Mouse (Mus musculus): ENCODE measurements at regions not wholly inside any gene's neighbourhood (a gene's known extent, or its start where the extent isn't known, plus 50 kb on each side); places are given as distances from the start of the nearest gene placed in this dataset.
"Not testable (repeated sequence)": the region's sequence is repeated elsewhere in the genome, so short reads cannot be mapped to it uniquely, and the experiment has no call there.

DNA sequence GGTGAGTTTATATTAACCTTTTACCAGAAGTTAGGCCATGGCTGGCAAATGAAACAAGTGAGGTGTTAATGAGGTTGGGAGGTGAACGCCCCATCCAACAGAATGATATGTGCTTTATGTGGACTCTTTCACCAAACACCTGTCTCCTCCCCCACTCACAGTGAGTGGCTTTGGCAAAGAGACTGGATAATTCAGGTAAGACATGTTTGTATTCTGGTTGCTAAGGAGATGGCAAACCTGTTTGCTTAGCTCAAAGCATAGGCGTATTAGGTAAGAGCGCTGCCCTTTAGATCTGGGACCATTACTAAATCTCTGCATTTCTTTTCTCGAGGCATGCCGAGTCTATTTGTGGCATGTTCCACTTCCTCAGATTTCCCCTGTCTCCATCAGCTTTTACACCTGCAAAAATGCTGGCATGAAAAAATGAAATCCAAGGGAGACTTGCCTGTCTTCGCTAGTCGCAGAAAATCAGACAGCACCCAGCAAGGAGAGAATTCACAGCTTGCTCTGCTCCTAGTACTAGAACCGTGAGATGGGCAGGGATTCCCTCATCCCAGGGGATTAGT is 176.7 kb upstream of the Serp2 start:
- intact Hi-C loops (cut with DNase I), result loop anchor here (2.0 to 5.0 kb wide), 2 partner anchors 43 to 274 kb away; no protein-coding TSS in a partner anchor
- no peak for DNase-seq

GRCm38 (mm10) chr14:76731096-76731986 is 174.7 kb upstream of the Serp2 start:
- peak; percentile 53 to 69 for DNase-seq
- intact Hi-C loops (cut with DNase I), result loop anchor here (2.0 to 5.0 kb wide), 2 partner anchors 29 to 276 kb away; no protein-coding TSS in a partner anchor

- DNase-seq, result no peak
- intact Hi-C loops (cut with DNase I), result no loop called here
Observed at GRCm38 (mm10) chr14:76725844-76726243, 169.2 kb upstream of the Serp2 start.

- peak; percentile 49 to 50 for DNase-seq
- intact Hi-C loops (cut with DNase I), result not testable (repeated sequence)
Observed at GRCm38 (mm10) chr14:76725231-76725630, 168.5 kb upstream of the Serp2 start.

- intact Hi-C loops (cut with DNase I), result no loop called here
- peak in 1 of 2 experiments; percentile 32 for DNase-seq
Observed at GRCm38 (mm10) chr14:76724826-76725225, 168.1 kb upstream of the Serp2 start.

DNA sequence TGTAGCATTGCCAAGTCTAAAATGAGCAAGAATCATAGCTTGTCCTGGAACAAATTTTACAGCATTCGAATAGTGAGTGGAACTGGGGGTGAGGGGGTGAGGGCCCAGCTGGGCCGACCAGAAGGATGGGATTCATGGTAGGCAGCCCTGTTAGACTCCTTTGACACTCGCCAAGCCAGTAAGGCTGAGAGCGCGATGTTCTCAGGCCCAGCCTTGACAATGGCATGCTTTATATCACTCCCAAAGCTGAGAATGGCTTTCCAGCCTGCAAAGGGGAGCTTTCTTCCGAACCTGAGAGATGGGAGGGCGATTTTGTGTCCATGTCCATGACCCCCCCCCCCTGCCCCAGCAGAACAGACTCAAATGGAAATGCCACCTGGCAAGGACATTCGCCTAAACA is 167.7 kb upstream of the Serp2 start:
- DNase-seq, result no peak
- intact Hi-C loops (cut with DNase I), result no loop called here

GRCm38 (mm10) chr14:76723551-76723950 is 166.9 kb upstream of the Serp2 start:
- no peak for DNase-seq
- intact Hi-C loops (cut with DNase I), result no loop called here

DNA sequence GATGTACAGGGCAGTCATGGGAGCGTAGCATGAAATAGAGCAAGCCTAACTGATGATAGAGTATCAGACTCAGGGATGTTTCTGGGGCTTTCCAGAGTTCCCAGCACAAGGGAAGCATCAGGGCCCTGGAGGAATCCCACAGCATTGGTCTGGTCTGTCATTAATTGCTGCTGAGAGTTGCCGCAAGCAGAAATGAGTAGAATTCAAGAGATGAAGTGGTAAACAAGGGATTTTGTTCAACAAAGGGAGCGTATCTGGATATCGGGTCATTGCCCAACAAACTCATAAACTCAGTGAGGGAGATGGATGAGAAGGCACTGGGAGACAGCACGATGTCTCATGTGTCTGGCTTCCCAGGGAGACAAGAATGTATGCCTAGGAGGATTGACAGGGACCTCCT is 165.6 kb upstream of the Serp2 start:
- DNase-seq, result no peak
- intact Hi-C loops (cut with DNase I), result no loop called here

GRCm38 (mm10) chr14:76721751-76722150 is 165.1 kb upstream of the Serp2 start:
- no peak for DNase-seq
- intact Hi-C loops (cut with DNase I), result no loop called here

- intact Hi-C loops (cut with DNase I), result no loop called here
- no peak for DNase-seq
Observed at GRCm38 (mm10) chr14:76717081-76717480, 160.4 kb upstream of the Serp2 start.

DNA sequence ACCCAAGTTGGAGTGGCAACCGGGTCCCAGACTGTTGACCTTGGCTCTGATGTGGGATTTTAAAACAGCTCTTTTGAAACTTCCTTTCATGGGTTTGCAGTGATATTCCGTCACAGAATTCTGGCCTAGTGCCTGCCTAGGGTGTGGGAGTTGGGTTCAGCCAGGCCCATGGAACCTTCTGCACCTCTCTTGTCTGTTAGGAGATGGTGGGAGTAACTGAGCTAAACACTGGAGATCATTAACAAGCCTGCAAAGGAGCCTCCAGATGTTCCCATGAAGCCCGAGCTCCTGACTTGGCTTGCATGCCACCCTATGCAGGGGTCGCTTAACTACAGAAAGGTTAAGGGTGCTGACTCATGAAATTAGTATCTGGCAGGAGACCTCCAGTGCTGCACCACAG is 158.0 kb upstream of the Serp2 start:
- intact Hi-C loops (cut with DNase I), result loop anchor here (5.0 kb wide), 1 partner anchor 238 kb away; no protein-coding TSS in a partner anchor
- DNase-seq, result peak; percentile 54 to 62

- intact Hi-C loops (cut with DNase I), result loop anchor here (5.0 kb wide), 1 partner anchor 238 kb away; no protein-coding TSS in a partner anchor
- DNase-seq, result no peak
Observed at GRCm38 (mm10) chr14:76713946-76714345, 157.3 kb upstream of the Serp2 start.

DNA sequence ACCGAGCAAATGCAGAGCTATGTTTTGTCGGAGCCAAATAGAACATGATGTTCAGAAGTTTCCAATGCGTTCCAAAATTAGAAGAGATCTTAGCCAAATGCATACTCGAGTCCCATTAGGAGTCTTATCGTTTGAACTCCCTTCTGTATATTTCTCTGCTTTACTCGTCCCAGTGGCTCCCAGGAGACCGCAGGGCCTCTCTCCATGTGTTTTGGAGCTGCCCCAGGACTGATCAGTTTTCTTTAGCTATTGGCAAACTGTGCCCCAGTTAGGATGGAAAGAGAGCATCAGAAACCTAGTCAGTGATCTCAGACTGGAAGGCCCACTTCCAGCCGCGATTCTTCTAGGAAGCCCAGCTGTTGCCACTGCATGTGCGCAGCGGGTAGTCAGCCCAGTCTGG is 152.0 kb upstream of the Serp2 start:
- peak; percentile 56 to 80 for DNase-seq

GRCm38 (mm10) chr14:76703373-76703764 is 146.7 kb upstream of the Serp2 start:
- no peak for DNase-seq
- intact Hi-C loops (cut with DNase I), result loop anchor here (2.0 kb wide), 1 partner anchor 27 kb away; no protein-coding TSS in a partner anchor

More for the DNA sequence above, 152.0 kb upstream of the Serp2 start:
- intact Hi-C loops (cut with DNase I), result no loop called here

- no peak for DNase-seq
- intact Hi-C loops (cut with DNase I), result loop anchor here (2.0 kb wide), 1 partner anchor 28 kb away; no protein-coding TSS in a partner anchor
Observed at GRCm38 (mm10) chr14:76702709-76703372, 146.2 kb upstream of the Serp2 start.

DNA sequence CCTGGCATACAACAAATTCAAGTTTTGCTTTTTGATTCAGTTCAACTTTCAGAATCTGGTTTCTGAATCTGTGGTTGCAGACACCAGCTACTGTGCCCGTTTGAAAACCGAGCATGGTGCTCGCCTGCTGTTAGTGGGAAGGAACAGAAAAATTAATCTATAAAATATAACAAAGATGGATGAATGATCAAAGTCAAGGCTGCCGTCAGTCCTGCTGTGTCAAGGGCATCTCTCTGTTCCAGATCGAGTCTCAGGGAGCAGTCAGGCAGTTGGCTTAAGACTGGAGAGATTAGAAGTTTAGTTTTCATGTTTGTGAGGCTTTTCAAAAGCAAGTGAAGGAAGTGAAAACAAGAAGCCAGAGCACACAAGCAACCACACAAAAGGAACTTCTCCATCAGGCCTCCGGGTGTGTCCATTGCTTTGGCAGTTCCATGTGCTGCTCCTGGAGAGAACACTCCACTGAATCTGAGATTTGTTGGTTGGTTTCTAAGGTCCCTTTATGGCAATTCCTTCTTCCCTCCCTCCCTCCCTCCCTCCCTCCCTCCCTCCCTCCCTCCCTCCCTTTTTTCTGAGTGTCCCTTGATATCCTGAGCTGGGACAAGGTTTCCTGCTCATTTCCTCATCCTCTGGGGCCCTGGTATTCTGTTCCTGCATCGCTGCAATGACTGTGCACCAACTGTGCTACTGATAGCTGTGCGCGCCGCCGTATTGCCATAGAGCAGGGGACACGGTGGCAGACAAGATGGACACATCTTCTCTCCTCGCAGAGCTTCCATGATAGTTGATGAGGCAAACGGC is 145.4 kb upstream of the Serp2 start:
- intact Hi-C loops (cut with DNase I), result loop anchor here (2.0 kb wide), 1 partner anchor 29 kb away; no protein-coding TSS in a partner anchor
- no peak for DNase-seq

DNA sequence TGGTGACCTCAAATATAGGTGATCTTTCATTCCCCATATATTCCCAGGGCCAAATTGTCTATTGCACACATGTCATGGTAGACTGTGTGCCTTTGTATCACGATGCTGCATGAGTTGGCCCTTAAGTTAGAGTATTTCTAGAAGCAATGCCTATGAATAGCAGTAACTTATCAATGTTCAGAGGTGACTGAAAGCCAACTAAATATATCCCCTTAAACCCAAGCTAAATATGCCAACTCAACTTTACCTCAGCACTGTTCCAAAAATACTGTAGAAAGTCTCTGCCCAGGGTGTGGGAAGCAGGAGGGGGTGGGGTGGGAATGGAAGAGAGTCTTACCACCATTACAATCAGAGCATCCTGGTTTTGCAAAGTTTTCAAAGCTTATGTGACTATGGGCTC is 144.6 kb upstream of the Serp2 start:
- intact Hi-C loops (cut with DNase I), result no loop called here
- DNase-seq, result no peak

GRCm38 (mm10) chr14:76700796-76701195 is 144.1 kb upstream of the Serp2 start:
- intact Hi-C loops (cut with DNase I), result no loop called here

DNA sequence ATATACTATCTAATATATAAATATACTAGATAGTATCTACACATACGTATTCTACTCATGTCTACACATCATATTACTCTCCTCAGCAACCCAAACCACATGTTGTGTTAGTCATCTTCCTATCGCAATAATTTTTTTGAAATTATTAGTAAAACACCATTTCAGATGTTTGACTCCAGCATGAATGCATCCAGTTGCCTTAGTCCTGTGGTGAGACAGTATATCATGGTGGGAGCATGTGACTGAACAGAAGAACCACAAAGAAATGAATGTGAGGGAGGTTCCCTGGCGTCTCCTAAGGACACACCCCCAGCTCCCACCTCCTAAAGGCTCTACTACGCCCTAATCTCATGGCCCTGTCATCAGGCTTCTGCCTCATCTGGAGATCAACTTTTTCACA is 143.5 kb upstream of the Serp2 start:
- DNase-seq, result no peak
- intact Hi-C loops (cut with DNase I), result no loop called here

More at GRCm38 (mm10) chr14:76700796-76701195, 144.1 kb upstream of the Serp2 start:
- no peak for DNase-seq
